Mouse (Mus musculus) brain, embryonic 18.5 days (tissue): ENCODE data around the gene Col28a1.

Source experiments
- DNase-seq: peaks from one replicate; pipeline ENCODE4 v3.0.0-alpha.2; 2012; ENCODE audit warnings: low read depth, low spot score

Gene Col28a1

DNA sequence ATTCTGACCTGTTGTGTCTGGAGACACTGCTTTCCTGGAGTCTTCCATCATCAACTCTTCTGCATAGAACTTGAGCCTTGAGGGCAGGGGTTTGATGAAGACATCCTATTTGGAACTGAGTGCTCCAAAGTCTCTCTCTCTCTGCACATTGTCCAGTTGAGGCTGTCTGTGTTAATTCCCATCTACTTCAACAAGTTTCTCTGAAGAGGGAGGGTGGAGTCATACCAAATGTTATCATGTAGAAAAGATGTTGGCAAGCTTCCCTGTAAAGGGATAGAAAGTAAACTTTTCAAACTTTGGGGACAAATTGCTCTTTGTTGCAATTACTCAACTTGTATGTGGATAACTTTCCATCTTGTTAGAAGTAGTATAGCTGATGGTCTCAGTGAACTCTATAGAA, at the start of gene Col28a1:
Col28a1 (minus strand) TSS at position 101 of the 400 bp plus-strand sequence.
- no peak for DNase-seq

- DNase-seq = no peak
Observed at GRCm38 (mm10) chr6:8228596-8228995, 36.2 kb upstream of the Col28a1 start.

- DNase-seq = no peak
Observed at GRCm38 (mm10) chr6:8227035-8227434, 34.6 kb upstream of the Col28a1 start.

GRCm38 (mm10) chr6:8210661-8211060, 18.2 kb upstream of the Col28a1 start:
- no peak for DNase-seq

DNA sequence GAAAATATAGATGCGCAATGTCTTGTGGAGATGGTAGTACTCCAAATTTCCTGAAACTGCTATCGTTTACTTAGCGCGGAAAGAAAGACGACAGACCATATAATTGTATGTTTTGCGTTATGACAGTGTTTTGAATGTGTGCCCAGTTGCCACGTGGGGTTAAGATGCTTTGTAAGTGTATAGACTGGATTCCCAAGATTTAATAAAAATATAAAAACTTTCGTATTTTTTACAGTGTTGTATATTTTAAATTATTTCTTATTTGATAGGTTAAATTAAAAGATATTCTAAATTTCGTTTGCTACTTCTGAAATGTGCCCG, 17.4 kb upstream of the Col28a1 start:
- DNase-seq = no peak

GRCm38 (mm10) chr6:8209047-8209865, 16.8 kb upstream of the Col28a1 start, which contains the start of gene Mios:
TSS of gene Mios (plus strand) at chr6:8209222.
- peak; percentile 78 for DNase-seq

DNA sequence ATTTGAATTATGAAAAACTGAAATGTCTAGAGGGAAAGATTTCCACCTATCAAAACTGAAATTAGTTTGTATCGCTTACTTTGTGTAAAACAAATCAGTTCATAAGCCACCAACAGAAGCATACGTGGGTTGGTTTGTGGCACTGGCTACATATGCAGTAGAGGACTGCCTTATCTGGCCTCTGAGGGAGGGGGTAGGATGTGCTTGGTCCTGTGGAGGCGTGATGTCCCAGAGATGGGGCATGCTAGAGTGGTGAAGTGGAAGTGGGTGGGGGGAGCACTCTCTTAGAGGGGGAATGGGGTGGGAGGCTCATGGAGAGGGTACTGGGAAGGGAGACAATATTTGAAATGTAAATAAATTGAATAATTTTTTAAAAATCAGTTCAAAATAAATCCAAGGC, 2.5 kb downstream of the Col28a1 start:
- no peak for DNase-seq

DNA sequence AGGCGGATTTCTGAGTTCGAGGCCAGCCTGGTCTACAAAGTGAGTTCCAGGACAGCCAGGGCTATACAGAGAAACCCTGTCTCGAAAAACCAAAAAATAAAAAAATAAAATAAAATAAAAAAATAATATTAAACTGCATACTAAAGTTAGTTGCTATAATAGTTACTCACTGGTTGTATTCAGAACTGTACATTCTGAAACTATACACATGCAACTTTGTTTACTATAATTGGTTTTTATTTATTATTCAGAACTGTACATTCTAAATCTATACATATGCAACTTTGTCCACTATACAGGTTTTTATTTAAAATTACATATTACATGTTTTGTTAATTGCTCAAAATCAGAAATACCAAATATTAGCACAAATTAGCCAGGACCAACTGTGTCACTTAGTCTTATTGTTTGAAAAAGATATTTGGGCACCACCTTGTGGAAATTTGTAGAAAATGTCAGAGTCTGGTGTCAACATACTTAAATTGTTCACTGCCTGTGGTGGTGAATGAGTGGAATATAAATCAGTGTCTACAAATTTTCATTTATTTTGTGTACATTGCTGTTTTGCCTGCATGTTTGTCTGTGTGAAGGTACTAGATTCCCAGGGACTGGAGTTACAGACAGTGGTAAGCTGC, 3.7 kb downstream of the Col28a1 start:
- no peak for DNase-seq

DNA sequence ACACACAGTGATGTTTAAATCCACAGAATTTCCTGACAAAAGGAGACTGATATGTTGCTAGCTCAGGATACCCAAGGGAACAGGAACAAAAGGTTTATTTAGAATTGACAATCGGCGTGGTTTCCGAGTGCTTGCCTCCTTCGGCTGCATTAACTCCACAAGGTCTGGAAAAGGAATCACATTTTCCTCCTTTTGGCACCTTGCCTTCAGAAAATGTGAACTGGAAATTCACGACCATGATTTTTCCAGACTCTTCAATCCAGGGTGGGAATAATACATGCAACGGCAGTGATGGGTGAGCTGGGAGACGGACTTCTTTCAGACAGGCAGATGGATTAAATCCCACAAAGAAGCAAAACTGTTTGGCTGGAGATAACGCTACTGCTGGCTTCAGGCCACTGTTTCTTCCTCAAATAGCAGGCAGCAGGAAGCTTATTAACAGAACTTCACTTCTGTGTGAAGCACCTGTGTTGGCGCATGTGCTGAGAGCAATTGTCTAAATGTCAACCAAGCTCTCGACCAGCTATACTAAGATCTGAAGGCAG, 13.9 kb downstream of the Col28a1 start:
- no peak for DNase-seq

DNA sequence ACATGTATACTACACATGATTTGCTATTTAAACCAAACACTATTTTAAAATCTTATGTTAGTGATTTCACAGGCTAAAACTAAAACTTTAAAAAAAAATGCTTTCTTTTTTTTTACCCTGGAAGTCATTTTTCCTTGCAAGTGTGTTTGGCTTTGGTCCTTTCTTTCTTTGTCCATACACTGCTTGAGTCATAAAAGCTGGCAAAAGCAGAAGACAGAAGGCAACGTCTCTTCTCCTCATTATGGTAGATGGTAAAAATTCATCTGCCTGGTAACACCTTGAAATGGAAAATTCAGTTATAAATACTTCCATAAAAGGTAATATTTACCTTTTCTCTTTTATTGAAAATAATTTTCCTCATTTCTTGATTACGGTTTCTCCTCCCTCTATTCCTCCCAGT, 16.3 kb downstream of the Col28a1 start:
- DNase-seq = no peak

GRCm38 (mm10) chr6:8175346-8175745, 17.1 kb downstream of the Col28a1 start:
- no peak for DNase-seq

- DNase-seq = no peak
Observed at GRCm38 (mm10) chr6:8174062-8174461, 18.4 kb downstream of the Col28a1 start.

DNA sequence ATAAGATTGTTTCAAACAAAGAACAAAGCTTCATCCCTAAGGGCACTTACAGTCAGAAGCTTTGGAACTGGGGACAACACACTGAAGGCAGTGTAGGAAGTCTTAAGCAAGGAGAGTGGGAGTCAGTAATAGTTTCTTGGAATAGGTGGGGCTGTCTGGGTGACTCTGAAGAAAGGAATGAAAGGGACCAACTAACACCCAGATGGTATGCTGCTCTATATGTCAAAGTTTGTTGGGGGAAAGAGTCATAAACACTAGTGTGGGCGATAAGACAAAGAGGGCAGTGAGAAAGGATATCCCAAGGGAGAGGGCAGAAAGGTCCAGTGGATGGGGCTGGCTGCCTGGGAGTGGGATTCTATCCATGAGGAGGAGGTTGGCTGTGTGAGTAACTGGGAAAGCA, 20.3 kb downstream of the Col28a1 start:
- no peak for DNase-seq

DNA sequence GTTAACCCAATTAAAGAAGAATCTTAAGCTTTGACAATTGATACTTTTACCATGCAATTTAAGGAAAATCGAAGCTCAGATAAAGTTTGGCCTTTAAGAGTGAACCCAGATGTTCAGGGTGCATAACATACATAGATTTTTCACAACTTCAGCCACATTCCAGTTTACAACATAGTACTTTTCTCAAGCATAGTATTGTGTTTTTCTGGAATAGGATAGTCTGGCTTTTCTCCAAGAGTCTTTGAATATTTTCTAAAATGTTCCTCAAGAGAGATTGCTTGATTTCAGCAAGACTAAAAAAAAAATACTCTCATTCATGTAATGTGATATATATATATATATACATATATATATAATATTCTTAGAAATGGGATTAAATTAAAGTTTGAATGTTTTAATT, 27.7 kb downstream of the Col28a1 start:
- DNase-seq = no peak

GRCm38 (mm10) chr6:8160001-8160400, 32.4 kb downstream of the Col28a1 start:
- DNase-seq = no peak

GRCm38 (mm10) chr6:8157121-8157520, 35.3 kb downstream of the Col28a1 start:
- DNase-seq = no peak

DNA sequence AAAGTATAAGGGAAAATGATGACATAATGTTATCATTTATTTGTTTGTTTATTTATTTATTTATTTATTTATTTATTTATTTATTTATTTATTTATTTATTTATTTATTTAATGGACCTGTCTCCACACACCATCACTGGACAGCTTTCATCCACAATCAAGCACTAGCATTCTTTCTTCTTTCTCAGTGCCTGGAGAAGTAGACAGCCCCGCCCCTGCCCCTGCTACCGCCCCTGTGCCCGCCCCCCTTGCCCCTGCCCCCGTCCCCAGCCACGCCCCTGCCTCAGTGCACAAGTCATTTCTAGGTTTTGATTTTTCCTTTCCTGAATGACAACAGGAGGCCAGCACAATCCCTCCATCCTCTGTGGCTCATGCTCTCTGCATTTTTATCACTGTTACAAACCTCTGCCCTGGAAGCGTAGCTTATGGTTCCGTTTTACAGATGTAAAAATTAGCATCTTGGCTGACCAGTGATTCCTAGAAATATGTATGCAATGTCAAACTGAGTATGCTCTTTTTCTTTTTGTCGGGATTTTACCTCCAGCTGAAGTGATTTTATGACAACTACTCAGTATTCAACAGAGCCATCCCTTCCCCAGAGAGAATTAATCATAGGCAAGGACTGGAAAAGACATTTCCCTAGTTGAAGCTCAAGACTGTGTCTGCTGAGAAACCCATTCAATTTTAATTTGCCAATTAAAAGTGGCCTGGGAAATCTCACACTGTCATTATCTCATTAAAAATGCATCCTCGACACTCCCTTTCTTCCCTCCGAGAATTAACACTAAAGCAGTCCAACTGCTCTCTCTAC, 39.7 kb downstream of the Col28a1 start:
- no peak for DNase-seq

GRCm38 (mm10) chr6:8148916-8149315, 43.5 kb downstream of the Col28a1 start:
- DNase-seq = no peak

DNA sequence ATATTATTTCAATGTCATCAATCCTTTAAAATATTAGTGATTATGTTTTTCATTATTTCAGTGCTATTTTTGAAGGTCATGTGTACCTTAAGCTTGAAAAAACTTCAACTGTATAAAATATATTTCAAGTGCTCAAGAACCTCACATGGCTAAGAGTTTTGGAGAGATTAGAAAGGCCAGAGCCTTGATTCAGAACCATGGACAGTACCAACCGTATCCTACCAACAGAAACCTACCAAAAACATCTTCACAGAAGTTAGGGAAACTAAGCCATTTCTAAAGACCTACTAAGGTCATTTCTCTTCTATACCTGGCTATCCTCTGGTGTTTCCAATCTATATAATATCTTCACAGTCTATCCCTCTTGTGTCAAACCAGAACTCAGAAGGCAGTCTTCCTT, 50.5 kb downstream of the Col28a1 start:
- DNase-seq = no peak

DNA sequence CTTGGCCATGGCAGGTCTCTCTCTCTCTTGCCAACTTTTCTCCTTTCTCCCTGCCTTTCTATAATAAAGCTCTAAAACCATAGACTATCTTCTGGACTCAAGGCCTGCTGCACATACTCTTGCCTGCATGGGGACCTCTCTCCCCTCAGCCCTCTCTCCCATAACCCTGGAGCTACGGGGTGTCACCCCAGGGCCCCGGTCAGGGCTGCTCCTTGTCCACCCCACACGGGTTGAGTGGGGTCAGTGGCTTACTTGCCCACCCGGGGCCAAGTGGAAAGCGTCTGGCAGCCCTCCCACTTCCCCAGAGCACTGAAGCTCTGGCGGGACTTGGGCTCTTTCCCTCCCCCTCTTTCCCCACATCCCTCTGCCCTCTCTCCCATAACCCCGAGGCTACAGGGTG, 62.3 kb downstream of the Col28a1 start:
- no peak for DNase-seq

DNA sequence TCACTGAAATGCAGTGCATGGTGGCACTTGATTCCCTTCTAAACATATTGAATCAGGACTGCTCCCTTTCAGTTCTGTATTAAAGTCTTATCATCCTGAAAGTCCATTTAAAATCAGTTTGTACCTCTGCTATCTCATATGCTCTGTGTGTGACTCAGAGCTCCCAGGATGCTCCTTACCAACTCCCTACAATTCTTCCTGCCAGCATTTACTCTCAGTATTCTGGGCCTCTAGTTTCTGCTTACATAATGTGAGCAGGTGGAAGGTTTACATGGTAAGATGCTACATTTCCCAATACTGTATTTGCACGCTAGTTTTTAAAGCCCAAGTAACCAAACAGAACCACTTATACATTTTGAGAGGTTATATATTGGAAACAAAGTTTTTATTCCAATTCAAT, 64.3 kb downstream of the Col28a1 start:
- DNase-seq = no peak

DNA sequence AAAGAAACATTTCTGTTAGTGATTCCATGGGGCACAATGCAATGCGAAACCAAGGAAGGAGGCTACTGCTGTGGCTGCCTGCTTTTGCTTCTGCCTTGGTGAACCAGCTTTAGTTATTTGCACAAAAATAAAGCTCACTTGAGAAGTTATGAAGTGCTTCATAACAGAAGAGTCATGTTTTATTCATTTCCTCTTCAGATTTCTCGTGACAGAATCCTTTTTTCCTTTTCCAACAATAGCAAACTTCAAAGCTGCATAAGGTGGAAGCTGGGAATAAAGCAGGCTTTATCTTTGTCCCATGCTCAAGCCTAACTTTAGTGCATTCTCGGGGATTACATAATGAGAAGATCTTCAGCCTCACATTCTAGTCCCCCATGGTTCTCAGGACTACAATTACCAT, 65.9 kb downstream of the Col28a1 start:
- no peak for DNase-seq
